Mouse (Mus musculus) heart, postnatal 0 days (tissue): ENCODE results near the gene Bend7. TPM values are rescaled to one million over a fixed set of nuclear protein-coding genes. Genes with fewer than 3 reads are reported as not detected.

Source experiments
- ATAC-seq: fragments of 200-750 bp; cut with Nextera tagmentation; 2 replicates; pipeline ENCODE4 v1.8.0; 2017; ENCODE audit warnings: low read depth, moderate number of reproducible peaks, moderate library complexity; ENCODE audit not compliant: insufficient read depth
- DNase-seq: peaks from one replicate; pipeline ENCODE4 v3.0.0-alpha.2; 2016; ENCODE audit warnings: low spot score
- H3K27ac ChIP-seq: fragments of 300-500 bp; sonication (generic); 2 replicates; pipeline ENCODE4 v1.5.1; 2014; ENCODE audit warnings: low read depth, mild to moderate bottlenecking
- H3K27me3 ChIP-seq: fragments of 300-500 bp; sonication (generic); 2 replicates; pipeline ENCODE4 v1.6.1; 2014; ENCODE audit warnings: low read length, mixed read lengths; ENCODE audit not compliant: control insufficient read depth, insufficient read depth
- H3K36me3 ChIP-seq: fragments of 300-500 bp; sonication (generic); replicated peaks from 2 replicates; pipeline ENCODE4 v1.6.1; 2014; ENCODE audit warnings: low read length, mixed read lengths; ENCODE audit not compliant: control insufficient read depth, insufficient read depth
- H3K4me1 ChIP-seq: fragments of 300-500 bp; sonication (generic); 2 replicates; pipeline ENCODE4 v1.6.1; 2014; ENCODE audit warnings: antibody characterized with exemption; ENCODE audit not compliant: control insufficient read depth, insufficient read depth
- H3K4me2 ChIP-seq: fragments of 300-500 bp; sonication (generic); 2 replicates; pipeline ENCODE4 v1.6.1; 2014; ENCODE audit warnings: low read depth, mild to moderate bottlenecking, low read length, moderate library complexity
- H3K4me3 ChIP-seq: fragments of 300-500 bp; sonication (generic); 2 replicates; pipeline ENCODE4 v1.5.1; 2014; ENCODE audit warnings: low read depth, low read length
- H3K9ac ChIP-seq: fragments of 300-500 bp; sonication (generic); replicated peaks from 2 replicates; pipeline ENCODE4 v1.6.1; 2014; ENCODE audit warnings: low read depth, low read length, mixed read lengths
- H3K9me3 ChIP-seq: fragments of 300-500 bp; sonication (generic); replicated peaks from 2 replicates; pipeline ENCODE4 v1.6.1; 2016; ENCODE audit warnings: low read length; ENCODE audit not compliant: control insufficient read depth
- CTCF ChIP-seq: IDR thresholded peaks from 2 replicates; pipeline ENCODE4 v1.5.1; 2016; ENCODE audit warnings: antibody characterized with exemption, control low read depth, low read depth
- EP300 ChIP-seq: IDR thresholded peaks from 2 replicates; pipeline ENCODE4 v1.6.1; 2016; ENCODE audit warnings: antibody characterized with exemption, low read depth
- WGBS: fragments of 180-500 bp; shearing (Covaris S2); extraction: QIAGEN DNeasy Blood & Tissue Kit; methylation state at CpG from one replicate; pipeline ENCODE4 v1.1.7; 2014; 5-methylcytosine and 5-hydroxymethylcytosine counted together
- polyA plus RNA-seq: library from polyadenylated mRNA; unstranded; fragments of >200 nt; fragmentation: Nextera tagmentation; extraction: Ambion mirVana; gene quantifications from 2 replicates; pipeline ENCODE4 v1.2.1, GENCODE M21; 2015
- total RNA-seq: library from RNA; depleted of rRNA; stranded (reverse); fragments of >200 nt; gene quantifications from 2 replicates; pipeline ENCODE4 v1.2.3, GENCODE M21; 2014; ENCODE audit warnings: low replicate concordance

The Bend7 gene
- total and polyA plus RNA-seq, 2 experiments from 2014 or later, result 2.0 to 2.6 TPM

GRCm38 (mm10) chr2:4782809-4783641 lies 65.4 kb downstream of the Bend7 start:
- Histone ChIP-seq H3K36me3 (no peaks in the 10 kb centered on the region), H3K9ac (no peak overlapping the region), H3K9me3 (no peaks in the 10 kb centered on the region), H3K4me3 (no peak overlapping the region), H3K4me1 (no peaks in the 10 kb centered on the region), H3K27ac (no peak overlapping the region), H3K4me2 (no peak overlapping the region), H3K27me3 (no peaks in the 10 kb centered on the region)
- TF ChIP-seq EP300 (no peak), CTCF (no peak)
- 81% methylated on average over 11 of the region's 11 CpGs for WGBS
- DNase-seq, result no peak
- no peak for ATAC-seq

- Histone ChIP-seq H3K27me3 (no peaks in the 10 kb centered on the region), H3K9ac (no peak overlapping the region), H3K9me3 (no peaks in the 10 kb centered on the region), H3K27ac (no peak overlapping the region), H3K4me3 (no peak overlapping the region), H3K4me2 (no peak overlapping the region), H3K4me1 (no peaks in the 10 kb centered on the region), H3K36me3 (no peaks in the 10 kb centered on the region)
- DNase-seq (no peak), ATAC-seq (no peak)
- WGBS, result 67% methylated on average over 8 of the region's 8 CpGs
- TF ChIP-seq CTCF (no peak), EP300 (no peak)
Observed at GRCm38 (mm10) chr2:4784012-4784411, 66.4 kb downstream of the Bend7 start.

- Histone ChIP-seq H3K27ac (no peak overlapping the region), H3K4me3 (no peak overlapping the region), H3K9me3 (no peaks in the 10 kb centered on the region), H3K9ac (no peak overlapping the region), H3K27me3 (no peaks in the 10 kb centered on the region), H3K4me1 (no peaks in the 10 kb centered on the region), H3K4me2 (no peak overlapping the region), H3K36me3 (no peaks in the 10 kb centered on the region)
- TF ChIP-seq EP300 (no peak), CTCF (no peak)
- WGBS, result 85% methylated on average over 6 of the region's 6 CpGs
- no peak for DNase-seq
- no peak for ATAC-seq
Observed at GRCm38 (mm10) chr2:4785016-4785415, 67.4 kb downstream of the Bend7 start.

- Histone ChIP-seq H3K9ac (no peak overlapping the region), H3K36me3 (no peaks in the 10 kb centered on the region), H3K9me3 (no peaks in the 10 kb centered on the region), H3K27me3 (no peaks in the 10 kb centered on the region), H3K27ac (no peak overlapping the region), H3K4me2 (no peak overlapping the region), H3K4me1 (no peaks in the 10 kb centered on the region), H3K4me3 (no peak overlapping the region)
- DNase-seq (no peak), ATAC-seq (no peak)
- TF ChIP-seq EP300, result no peak
- no peak for TF ChIP-seq CTCF
- WGBS, result 90% methylated on average over 7 of the region's 7 CpGs
Observed at GRCm38 (mm10) chr2:4787223-4787622, 69.6 kb downstream of the Bend7 start.

GRCm38 (mm10) chr2:4791646-4792045 lies 74.0 kb downstream of the Bend7 start:
- H3K36me3 ChIP-seq, result no peaks in the 10 kb centered on the region
- H3K4me2 ChIP-seq, result no peak overlapping the region
- TF ChIP-seq EP300, result no peak
- no peak for TF ChIP-seq CTCF
- no peaks in the 10 kb centered on the region for H3K9me3 ChIP-seq
- DNase-seq (no peak), ATAC-seq (no peak)
- 75% methylated on average over 8 of the region's 8 CpGs for WGBS
- 0 out of 2 replicates have a peak, but pooled peaks cover 4% of the 10 kb centered on the region for H3K4me1 ChIP-seq
- H3K27me3 ChIP-seq, result no peaks in the 10 kb centered on the region
- no peak overlapping the region for H3K27ac ChIP-seq
- no peak overlapping the region for H3K4me3 ChIP-seq
- H3K9ac ChIP-seq, result no peak overlapping the region

- H3K4me3 ChIP-seq, result no peak overlapping the region
- no peak overlapping the region for H3K9ac ChIP-seq
- H3K36me3 ChIP-seq, result no peaks in the 10 kb centered on the region
- H3K27ac ChIP-seq, result no peak overlapping the region
- ATAC-seq, result no peak
- no peaks in the 10 kb centered on the region for H3K9me3 ChIP-seq
- DNase-seq, result no peak
- no peak overlapping the region for H3K4me2 ChIP-seq
- no peaks in the 10 kb centered on the region for H3K27me3 ChIP-seq
- TF ChIP-seq CTCF, result no peak
- TF ChIP-seq EP300, result no peak
- H3K4me1 ChIP-seq, result 0 out of 2 replicates have a peak, but pooled peaks cover 4% of the 10 kb centered on the region
- 94% methylated on average over 4 of the region's 4 CpGs for WGBS
Observed at GRCm38 (mm10) chr2:4792554-4792953, 74.9 kb downstream of the Bend7 start.
